Mouse (Mus musculus) forebrain, postnatal 0 days (tissue): ENCODE results near the gene Nanos2. TPM values are rescaled to one million over a fixed set of nuclear protein-coding genes. Genes with fewer than 3 reads are reported as not detected.

Experiments
- ATAC-seq: fragments of 200-750 bp; cut with Nextera tagmentation; 2 replicates; pipeline ENCODE4 v1.8.0; 2017; ENCODE audit warnings: mild to moderate bottlenecking, moderate library complexity
- DNase-seq: peaks from one replicate; pipeline ENCODE4 v3.0.0-alpha.2; 2015
- H3K27ac ChIP-seq: fragments of 300-500 bp; sonication (generic); 2 replicates; pipeline ENCODE4 v1.5.1; 2014; ENCODE audit warnings: low read depth, mild to moderate bottlenecking, antibody characterized with exemption, low read length, moderate library complexity, mixed read lengths
- H3K27me3 ChIP-seq: fragments of 300-500 bp; sonication (generic); 2 replicates; pipeline ENCODE4 v1.6.1; 2014; ENCODE audit warnings: mild to moderate bottlenecking, low read length, mixed read lengths; ENCODE audit not compliant: insufficient read depth
- H3K36me3 ChIP-seq: fragments of 300-500 bp; sonication (generic); 2 replicates; pipeline ENCODE4 v1.6.1; 2014; ENCODE audit warnings: mild to moderate bottlenecking, moderate library complexity; ENCODE audit not compliant: insufficient read depth
- H3K4me1 ChIP-seq: fragments of 300-500 bp; sonication (generic); 2 replicates; pipeline ENCODE4 v1.6.1; 2014; ENCODE audit warnings: antibody characterized with exemption; ENCODE audit not compliant: insufficient read depth
- H3K4me2 ChIP-seq: fragments of 300-500 bp; sonication (generic); 2 replicates; pipeline ENCODE4 v1.6.1; 2014; ENCODE audit warnings: low read depth, mild to moderate bottlenecking, moderate library complexity
- H3K4me3 ChIP-seq: fragments of 300-500 bp; sonication (generic); 2 replicates; pipeline ENCODE4 v1.5.1; 2014; ENCODE audit warnings: low read depth, low read length, mixed read lengths
- H3K9ac ChIP-seq: fragments of 300-500 bp; sonication (generic); 2 replicates; pipeline ENCODE4 v1.6.1; 2014; ENCODE audit warnings: mild to moderate bottlenecking
- H3K9me3 ChIP-seq: fragments of 300-500 bp; sonication (generic); 2 replicates; pipeline ENCODE4 v1.6.1; 2016; ENCODE audit warnings: low read length
- CTCF ChIP-seq: sonication (generic); IDR thresholded peaks from 2 replicates; pipeline ENCODE4 v1.5.1; 2016; ENCODE audit warnings: antibody characterized with exemption, control low read depth, low read depth
- WGBS: fragments of 180-500 bp; shearing (Covaris S2); extraction: QIAGEN DNeasy Blood & Tissue Kit; methylation state at CpG from one replicate; pipeline ENCODE4 v1.1.7; 2014; 5-methylcytosine and 5-hydroxymethylcytosine counted together
- polyA plus RNA-seq: library from polyadenylated mRNA; unstranded; fragments of >200 nt; fragmentation: Nextera tagmentation; extraction: Ambion mirVana; gene quantifications from 2 replicates; pipeline ENCODE4 v1.2.1, GENCODE M21; 2015
- total RNA-seq: library from RNA; depleted of rRNA; stranded (reverse); fragments of >200 nt; gene quantifications from 2 replicates; pipeline ENCODE4 v1.2.3, GENCODE M21; 2014

Gene Nanos2
- total and polyA plus RNA-seq, 2 experiments from 2014 or later: 0.76 to 2.0 TPM

DNA sequence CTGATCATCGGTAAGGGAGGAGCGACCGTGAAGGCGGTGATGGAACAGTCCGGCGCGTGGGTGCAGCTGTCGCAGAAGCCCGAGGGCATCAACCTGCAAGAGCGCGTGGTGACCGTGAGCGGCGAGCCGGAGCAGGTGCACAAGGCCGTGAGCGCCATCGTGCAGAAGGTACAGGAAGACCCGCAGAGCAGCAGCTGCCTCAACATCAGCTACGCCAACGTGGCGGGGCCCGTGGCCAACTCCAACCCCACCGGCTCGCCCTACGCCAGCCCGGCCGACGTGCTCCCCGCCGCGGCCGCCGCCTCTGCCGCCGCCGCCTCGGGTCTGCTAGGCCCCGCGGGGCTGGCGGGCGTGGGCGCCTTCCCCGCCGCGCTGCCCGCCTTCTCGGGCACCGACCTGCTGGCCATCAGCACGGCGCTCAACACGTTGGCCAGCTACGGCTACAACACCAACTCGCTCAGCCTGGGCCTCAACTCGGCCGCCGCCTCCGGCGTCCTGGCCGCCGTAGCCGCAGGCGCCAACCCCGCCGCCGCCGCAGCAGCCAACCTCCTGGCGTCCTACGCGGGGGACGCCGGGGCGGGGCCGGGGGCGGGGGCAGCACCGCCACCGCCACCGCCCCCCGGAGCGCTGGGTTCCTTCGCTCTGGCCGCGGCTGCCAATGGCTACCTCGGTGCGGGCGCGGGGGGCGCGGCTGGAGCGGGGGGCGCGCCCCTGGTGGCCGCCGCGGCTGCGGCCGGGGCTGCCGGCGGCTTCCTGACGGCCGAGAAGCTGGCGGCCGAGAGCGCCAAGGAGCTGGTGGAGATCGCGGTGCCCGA lies 29.4 kb upstream of the Nanos2 start:
- peaks cover 8% of the 10 kb centered on the region; the same call in 1 of the 2 replicates for H3K4me1 ChIP-seq
- 4% methylated on average over 93 of the region's 107 CpGs for WGBS
- peak overlapping the region; percentile 48 for H3K9ac ChIP-seq
- H3K27me3 ChIP-seq: no peaks in the 10 kb centered on the region
- DNase-seq (peak; percentile 66), ATAC-seq (peak; percentile 32)
- 0 out of 2 replicates have a peak overlapping the region, but pooled peaks have one; percentile 15 for H3K27ac ChIP-seq
- peak overlapping the region; percentile 28 for H3K4me3 ChIP-seq
- peak; percentile 14; the same call in 1 of the 2 replicates for TF ChIP-seq CTCF
- H3K9me3 ChIP-seq: no peaks in the 10 kb centered on the region
- H3K36me3 ChIP-seq: peaks cover 48% of the 10 kb centered on the region
- H3K4me2 ChIP-seq: peak overlapping the region; percentile 56

DNA sequence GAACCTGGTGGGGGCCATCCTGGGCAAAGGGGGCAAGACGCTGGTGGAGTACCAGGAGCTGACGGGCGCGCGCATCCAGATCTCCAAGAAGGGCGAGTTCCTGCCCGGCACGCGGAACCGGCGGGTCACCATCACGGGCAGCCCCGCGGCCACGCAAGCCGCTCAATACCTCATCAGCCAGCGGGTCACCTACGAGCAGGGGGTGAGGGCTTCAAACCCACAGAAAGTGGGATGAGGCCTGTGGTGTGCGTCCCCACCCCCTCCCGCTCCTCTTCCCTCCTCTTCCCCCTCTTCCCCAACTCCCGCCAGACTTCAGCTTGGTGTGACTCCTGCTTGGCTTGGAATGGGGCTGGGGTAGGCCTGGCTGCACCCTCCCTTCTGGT lies 28.8 kb upstream of the Nanos2 start:
- Histone ChIP-seq H3K9me3 (no peaks in the 10 kb centered on the region), H3K4me1 (peaks cover 9% of the 10 kb centered on the region; the same call in 1 of the 2 replicates), H3K4me2 (peak overlapping the region; percentile 56), H3K36me3 (peaks cover 42% of the 10 kb centered on the region), H3K27ac (no peak overlapping the region), H3K9ac (peak overlapping the region; percentile 48), H3K27me3 (no peaks in the 10 kb centered on the region), H3K4me3 (peak overlapping the region; percentile 28)
- no peak for TF ChIP-seq CTCF
- DNase-seq (no peak), ATAC-seq (peak; percentile 7; the same call in 1 of the 2 replicates)
- WGBS: 5% methylated on average over 20 of the region's 21 CpGs

DNA sequence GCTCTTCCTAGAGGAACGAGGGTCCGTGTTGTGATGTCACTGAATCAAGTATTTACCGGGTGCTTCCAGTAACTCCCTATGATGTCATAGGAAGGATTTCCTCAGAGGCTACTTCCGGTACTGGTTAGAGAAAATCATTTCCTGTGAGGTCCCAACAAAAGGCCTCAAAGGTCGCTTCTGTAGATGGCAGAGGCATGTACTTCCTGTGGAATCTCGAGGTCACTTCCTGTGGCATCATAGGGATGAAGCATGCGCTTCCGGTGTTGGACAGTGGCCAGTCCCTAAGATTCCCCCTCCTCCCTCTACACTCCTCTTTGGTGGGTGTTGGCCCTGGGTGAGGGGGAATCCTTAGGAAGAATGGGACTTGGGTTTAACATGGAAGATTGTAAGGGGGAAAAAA lies 27.8 kb upstream of the Nanos2 start:
- no peak for DNase-seq
- Histone ChIP-seq H3K36me3 (peaks cover 37% of the 10 kb centered on the region), H3K27me3 (no peaks in the 10 kb centered on the region), H3K9ac (no peak overlapping the region), H3K4me3 (no peak overlapping the region), H3K27ac (no peak overlapping the region), H3K4me1 (peaks cover 9% of the 10 kb centered on the region; the same call in 1 of the 2 replicates), H3K9me3 (no peaks in the 10 kb centered on the region), H3K4me2 (no peak overlapping the region)
- no peak for ATAC-seq
- no peak for TF ChIP-seq CTCF
- WGBS: 65% methylated on average over 8 of the region's 8 CpGs

DNA sequence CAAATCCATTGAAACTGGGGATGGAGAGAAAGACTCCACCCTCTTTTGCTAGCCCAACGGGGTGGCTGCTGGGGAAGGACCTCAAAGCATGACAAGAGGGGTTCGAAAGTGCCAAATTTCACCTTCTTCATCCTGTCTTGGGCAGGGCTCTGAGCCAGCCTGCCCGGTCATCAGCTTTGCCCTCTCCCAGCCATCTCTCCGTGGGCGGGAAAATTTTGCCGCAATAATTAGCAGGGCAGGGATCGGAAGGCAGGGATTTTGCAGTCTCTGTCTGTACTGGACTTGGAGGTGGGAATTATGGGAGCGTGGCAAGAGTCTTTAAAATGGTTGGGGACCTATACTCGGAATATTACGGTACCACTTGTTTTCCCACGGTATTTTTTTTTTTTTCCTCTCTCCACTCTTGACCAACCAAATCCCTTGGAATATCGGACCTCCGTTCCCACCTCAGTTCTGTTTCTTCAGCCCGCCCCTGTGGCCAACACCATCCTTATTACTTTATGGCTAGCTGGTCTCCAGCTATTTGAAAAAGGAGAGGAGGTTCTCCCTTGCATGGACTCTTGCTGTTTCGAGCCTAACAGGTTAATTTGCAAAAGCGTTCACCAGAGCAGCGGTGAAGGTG lies 24.9 kb upstream of the Nanos2 start:
- Histone ChIP-seq H3K9ac (no peak overlapping the region), H3K4me2 (peak overlapping the region; percentile 38), H3K27ac (no peak overlapping the region), H3K9me3 (no peaks in the 10 kb centered on the region), H3K4me3 (0 out of 2 replicates have a peak overlapping the region, but pooled peaks have one; percentile 13), H3K36me3 (peaks cover 29% of the 10 kb centered on the region), H3K4me1 (peaks cover 9% of the 10 kb centered on the region; the same call in 1 of the 2 replicates), H3K27me3 (no peaks in the 10 kb centered on the region)
- DNase-seq: no peak
- no peak for TF ChIP-seq CTCF
- ATAC-seq: no peak
- WGBS: 8% methylated on average over 17 of the region's 17 CpGs

DNA sequence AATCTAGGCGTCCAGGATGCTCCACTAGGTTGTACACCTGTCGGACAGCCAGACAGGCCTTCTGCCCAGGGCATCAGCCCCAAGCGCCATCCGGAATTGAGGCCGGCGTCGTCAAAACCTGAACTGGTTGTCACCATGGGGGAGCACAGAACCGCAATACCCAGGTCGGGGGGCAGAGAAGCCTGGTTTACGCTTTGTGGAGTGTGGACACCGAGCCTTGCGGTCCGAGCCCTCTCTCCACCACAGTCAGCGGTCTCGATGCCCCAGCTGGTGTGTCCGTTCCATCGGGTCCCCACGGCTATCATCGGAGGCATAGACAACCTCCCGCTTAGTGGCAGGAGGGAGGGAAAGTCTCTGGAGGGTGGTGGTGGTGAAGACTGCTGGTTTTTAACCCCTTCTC lies 24.4 kb upstream of the Nanos2 start:
- ATAC-seq: no peak
- H3K27ac ChIP-seq: no peak overlapping the region
- peaks cover 24% of the 10 kb centered on the region for H3K36me3 ChIP-seq
- H3K9ac ChIP-seq: no peak overlapping the region
- H3K4me3 ChIP-seq: 0 out of 2 replicates have a peak overlapping the region, but pooled peaks have one; percentile 13
- WGBS: 9% methylated on average over 20 of the region's 20 CpGs
- TF ChIP-seq CTCF: no peak
- peaks cover 9% of the 10 kb centered on the region; the same call in 1 of the 2 replicates for H3K4me1 ChIP-seq
- H3K27me3 ChIP-seq: no peaks in the 10 kb centered on the region
- no peaks in the 10 kb centered on the region for H3K9me3 ChIP-seq
- DNase-seq: no peak
- H3K4me2 ChIP-seq: peak overlapping the region; percentile 38

DNA sequence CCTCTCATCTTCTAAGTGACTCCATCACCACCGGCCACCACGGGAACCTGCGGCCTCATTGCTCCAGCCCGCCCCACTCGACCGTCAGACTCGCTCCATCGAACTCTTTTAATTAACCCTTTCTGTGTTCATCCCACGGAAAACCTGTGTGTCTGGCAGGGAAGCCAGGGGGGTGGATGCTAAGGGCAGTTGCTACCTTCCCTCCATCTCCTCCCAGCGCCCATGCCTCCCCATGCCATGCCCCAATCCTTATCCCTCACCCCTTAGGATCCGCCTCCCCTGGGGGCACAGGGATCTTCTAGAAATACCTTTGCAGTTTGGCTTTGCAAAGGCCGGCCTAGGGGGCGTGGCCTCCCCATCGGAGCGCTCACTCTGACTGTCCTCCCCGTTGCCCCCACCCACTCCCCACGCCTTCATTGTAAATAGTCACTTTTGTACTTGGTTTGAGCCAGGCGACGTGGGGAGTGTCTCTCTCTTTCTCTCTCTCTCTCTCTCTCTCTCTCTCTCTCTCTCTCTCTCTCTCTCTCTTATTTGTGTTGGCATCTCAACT lies 23.8 kb upstream of the Nanos2 start:
- no peak for DNase-seq
- 5% methylated on average over 19 of the region's 19 CpGs for WGBS
- no peaks in the 10 kb centered on the region for H3K9me3 ChIP-seq
- peaks cover 9% of the 10 kb centered on the region; the same call in 1 of the 2 replicates for H3K4me1 ChIP-seq
- H3K4me3 ChIP-seq: no peak overlapping the region
- H3K27me3 ChIP-seq: no peaks in the 10 kb centered on the region
- peak overlapping the region; percentile 38; the same call in 1 of the 2 replicates for H3K4me2 ChIP-seq
- no peak for TF ChIP-seq CTCF
- H3K36me3 ChIP-seq: peaks cover 18% of the 10 kb centered on the region
- H3K27ac ChIP-seq: no peak overlapping the region
- H3K9ac ChIP-seq: no peak overlapping the region
- no peak for ATAC-seq

DNA sequence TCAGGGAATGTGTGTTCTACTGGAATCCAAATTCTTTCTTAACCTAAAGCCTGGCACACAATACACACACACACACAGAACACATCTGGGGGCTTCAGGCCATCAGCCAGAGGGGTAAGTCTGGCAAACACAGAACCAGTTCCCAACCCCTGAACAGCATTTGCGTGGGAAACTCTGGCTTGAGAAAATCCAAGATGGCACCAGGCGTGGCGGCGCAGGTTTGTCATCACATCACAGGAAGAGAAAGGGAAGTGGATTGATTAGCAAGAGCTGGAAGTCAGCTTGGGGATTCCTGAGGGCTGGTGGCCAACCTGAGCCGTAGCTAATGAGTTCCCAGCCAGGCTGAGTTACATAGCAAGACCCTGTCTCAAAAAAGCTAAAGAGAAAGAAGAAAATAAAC lies 21.9 kb upstream of the Nanos2 start:
- 76% methylated on average over 5 of the region's 5 CpGs for WGBS
- DNase-seq (no peak), ATAC-seq (no peak)
- H3K4me3 ChIP-seq: no peak overlapping the region
- no peak overlapping the region for H3K9ac ChIP-seq
- H3K27ac ChIP-seq: no peak overlapping the region
- H3K4me2 ChIP-seq: no peak overlapping the region
- H3K36me3 ChIP-seq: peaks cover 7% of the 10 kb centered on the region; the same call in 1 of the 2 replicates
- peaks cover 9% of the 10 kb centered on the region; the same call in 1 of the 2 replicates for H3K4me1 ChIP-seq
- TF ChIP-seq CTCF: no peak
- H3K27me3 ChIP-seq: no peaks in the 10 kb centered on the region
- H3K9me3 ChIP-seq: no peaks in the 10 kb centered on the region
